Mouse (Mus musculus) activated CD4-positive, CD25-positive, alpha-beta regulatory T cell, adult 9 weeks (primary cell): Measurements from ENCODE around the gene Fam120b. TPM values are rescaled to one million over a fixed set of nuclear protein-coding genes. Genes with fewer than 3 reads are reported as not detected.

Experiments
- polyA plus RNA-seq: library from polyadenylated mRNA; unstranded; fragments of 100-300 nt; shearing (Covaris generic); gene quantifications from one replicate; pipeline ENCODE4 v1.2.1, GENCODE M21; 2017

The Fam120b gene
- polyA plus RNA-seq, result 60.5 TPM

DNA sequence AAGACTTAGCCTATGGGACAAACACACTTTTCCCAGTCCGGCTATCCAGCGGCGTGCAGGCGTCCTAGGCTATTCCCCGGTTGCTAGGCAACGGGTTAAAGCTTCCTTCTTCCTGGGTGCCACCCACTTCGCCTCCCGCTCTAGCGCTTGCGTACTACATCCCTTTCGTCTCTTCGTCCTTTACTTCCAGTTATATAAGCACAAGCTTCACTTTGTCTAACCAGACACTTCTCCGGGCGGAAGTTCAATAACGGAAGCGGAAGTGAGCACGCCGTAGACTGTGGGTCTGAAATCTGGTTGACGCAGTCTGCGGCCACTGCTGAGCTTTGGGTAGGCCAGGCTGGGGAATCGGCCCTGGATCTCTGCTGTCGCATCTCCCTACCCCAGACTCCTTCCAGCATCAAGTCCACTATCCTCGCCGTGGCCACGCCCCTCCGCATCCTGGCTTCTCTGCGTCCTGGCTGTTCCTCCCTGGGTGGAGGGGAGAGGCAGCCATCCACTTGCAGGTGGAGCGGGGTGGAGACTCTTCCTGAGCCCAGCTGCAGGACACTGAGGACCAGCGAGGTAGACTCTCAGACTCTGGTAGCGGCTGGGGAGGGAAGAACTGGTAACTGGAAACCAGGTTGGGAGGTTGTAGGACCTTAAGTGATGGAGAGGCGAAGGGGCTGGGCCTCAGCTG, at the start of gene Fam120b:
Gene Fam120b (plus strand): TSS at position 206 of the 679 bp plus-strand sequence.

GRCm38 (mm10) chr17:15376494-15377181, 19.4 kb upstream of the Fam120b start, which contains the start of gene Dll1:
Dll1 (minus strand) TSS chr17:15376872.

Other genes with a start within 250 kb of the Fam120b start
- 0.88 TPM for gene Dll1, start 19.3 kb upstream of the Fam120b start, polyA plus RNA-seq
- gene Psmb1, start 103.5 kb downstream of the Fam120b start, polyA plus RNA-seq, result 304 TPM
- 52.6 TPM for gene Tbp, start 103.7 kb downstream of the Fam120b start, polyA plus RNA-seq
- gene Pdcd2, start 131.1 kb downstream of the Fam120b start, polyA plus RNA-seq, result 21.1 TPM
- gene Prdm9, start 168.2 kb downstream of the Fam120b start, polyA plus RNA-seq, result 8.2 TPM